ENCODE assay signal across 24 mouse cellular contexts in the genomic region with DNA sequence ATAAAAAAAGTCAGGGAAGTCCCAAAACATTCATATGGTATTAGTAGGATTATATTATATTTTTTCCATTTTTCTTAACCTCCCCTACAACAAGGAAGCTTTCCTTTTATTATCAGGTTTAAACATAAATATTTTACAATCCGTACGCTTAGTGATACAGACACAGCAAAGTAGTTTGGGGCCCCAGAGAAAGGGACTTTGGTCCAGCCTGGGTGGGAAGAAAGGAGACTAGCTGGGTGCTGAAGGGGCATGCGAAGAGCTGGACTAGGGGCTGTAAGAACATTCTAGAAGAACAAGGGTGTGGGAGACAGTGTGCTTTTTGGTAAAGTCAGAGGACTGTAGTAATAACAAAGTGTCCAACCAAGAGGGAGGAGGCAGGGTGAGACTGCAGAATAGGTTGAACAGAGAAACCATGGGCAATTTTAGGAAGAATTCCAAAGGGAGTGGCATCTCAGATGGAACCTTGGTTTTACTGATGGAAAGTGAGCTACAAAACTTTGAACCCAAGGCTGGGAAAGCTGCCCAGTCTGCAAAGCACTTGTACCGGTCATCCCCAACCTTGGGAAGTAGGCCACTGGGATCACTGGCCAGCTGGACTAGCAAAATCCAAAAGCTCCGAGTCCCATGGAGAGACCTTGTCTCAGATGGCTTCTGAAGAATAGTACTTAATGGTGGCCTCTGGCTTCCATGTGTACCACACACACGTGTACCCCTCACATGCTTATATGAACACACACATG.
"Had no signal": no experiment of that assay in that cellular context is flagged by ENCODE, and none has a peak within 500 bp of the region (broad histone marks: within the 10 kb centered on the region; RNA-seq: fewer than 3 reads in every experiment).

No protein-coding gene starts in this region.

- H3K4me2 ChIP-seq: forebrain, embryonic 15.5 days; heart, embryonic 13.5 days; heart, embryonic 15.5 days; hindbrain, embryonic 13.5 days; hindbrain, embryonic 15.5 days; limb, embryonic 12.5 days; liver, embryonic 13.5 days had no signal

- H3K9me3 ChIP-seq: forebrain, embryonic 15.5 days; heart, embryonic 10.5 days; heart, embryonic 13.5 days; heart, embryonic 15.5 days; hindbrain, embryonic 13.5 days; hindbrain, embryonic 15.5 days; limb, embryonic 10.5 days; limb, embryonic 12.5 days; liver, embryonic 13.5 days had no signal

- H3K27me3 ChIP-seq: forebrain, embryonic 15.5 days; heart, embryonic 13.5 days; heart, embryonic 15.5 days; hindbrain, embryonic 13.5 days; hindbrain, embryonic 15.5 days; limb, embryonic 12.5 days; liver, embryonic 13.5 days had no signal

- H3K9ac ChIP-seq: forebrain, embryonic 15.5 days; forebrain, postnatal 0 days; heart, embryonic 13.5 days; heart, embryonic 15.5 days; hindbrain, embryonic 13.5 days; hindbrain, embryonic 15.5 days; limb, embryonic 12.5 days; liver, embryonic 13.5 days had no signal

- DNase-seq: forebrain, postnatal 0 days; gastrocnemius, postnatal 14 days; gastrocnemius, postnatal 36 days; heart, adult 18-20 months; heart, postnatal 14 days; heart, postnatal 36 days; kidney, adult 18-20 months; kidney, adult 8-10 months; kidney, postnatal 10 days; kidney, postnatal 25 days; kidney, postnatal 4 days; layer of hippocampus, adult 9-11 months; liver; liver, embryonic 13.5 days had no signal

- H3K4me1 ChIP-seq: heart, embryonic 10.5 days; heart, embryonic 13.5 days; heart, embryonic 15.5 days; liver, embryonic 13.5 days had no signal

- ATAC-seq: forebrain, embryonic 15.5 days; forebrain, postnatal 0 days; hindbrain, postnatal 0 days had no signal

- H3K27ac ChIP-seq: forebrain, embryonic 15.5 days; heart, embryonic 10.5 days; heart, embryonic 13.5 days; heart, embryonic 15.5 days; hindbrain, embryonic 13.5 days; hindbrain, embryonic 15.5 days; hindbrain, postnatal 0 days; left cerebral cortex, adult 2 months; limb, embryonic 10.5 days; limb, embryonic 12.5 days; liver, embryonic 13.5 days had no signal

- H3K4me3 ChIP-seq: forebrain, embryonic 15.5 days; heart, embryonic 10.5 days; heart, embryonic 13.5 days; heart, embryonic 15.5 days; hindbrain, embryonic 13.5 days; hindbrain, embryonic 15.5 days; left cerebral cortex, adult 2 months; limb, embryonic 10.5 days; limb, embryonic 12.5 days; liver, embryonic 13.5 days had no signal

- H3K36me3 ChIP-seq: forebrain, embryonic 15.5 days; heart, embryonic 10.5 days; heart, embryonic 13.5 days; heart, embryonic 15.5 days; hindbrain, embryonic 13.5 days; hindbrain, embryonic 15.5 days; limb, embryonic 10.5 days; limb, embryonic 12.5 days; liver, embryonic 13.5 days had no signal
